Mouse (Mus musculus) brain, embryonic 14.5 days (tissue): ENCODE results near the gene Tmem104.

Source experiments
- CTCF ChIP-seq: fragments of 200-500 bp; IDR thresholded peaks from 2 replicates; pipeline ENCODE4 v1.5.1; 2012; ENCODE audit warnings: inconsistent platforms, mild to moderate bottlenecking, moderate library complexity, borderline replicate concordance; ENCODE audit not compliant: insufficient read depth, insufficient read length; ENCODE audit errors: extremely low read depth
- POLR2A ChIP-seq: fragments of 200-500 bp; IDR thresholded peaks from 2 replicates; pipeline ENCODE4 v1.6.1; 2012; ENCODE audit warnings: mild to moderate bottlenecking, inconsistent platforms, borderline replicate concordance; ENCODE audit not compliant: poor library complexity, insufficient read depth, insufficient read length, severe bottlenecking; ENCODE audit errors: extremely low read depth

- TF ChIP-seq CTCF (no peak), POLR2A (no peak)
Measured at GRCm38 (mm10) chr11:115150741-115151254, 36.5 kb upstream of the Tmem104 start.
